Mouse (Mus musculus): ENCODE data around the gene Aagab. TPM values are rescaled to one million over a fixed set of nuclear protein-coding genes. Genes with fewer than 3 reads are reported as not detected.

Aagab gene
- polyA plus RNA-seq (2012; rRNA removed), result 7.5 and 8.1 TPM in 2 replicates

GRCm38 (mm10) chr9:63602043-63602939 is at the start of gene Aagab, which contains the start of gene Iqch:
Gene Aagab (plus strand): TSS chr9:63602660.
Gene Iqch (minus strand): TSS chr9:63602493.

Other genes with a start within 250 kb of the Aagab start
- gene Map2k5, start 224.8 kb upstream of the Aagab start, polyA plus RNA-seq (2012; rRNA removed), result 5.2 and 5.9 TPM in 2 replicates
- 10.1 and 12.0 TPM in 2 replicates for gene 2300009A05Rik, start 203.4 kb upstream of the Aagab start, polyA plus RNA-seq (2012; rRNA removed)
- 0.01 TPM in 1 of 2 replicates, not detected in the other for gene Iqch, start 167 bp upstream of the Aagab start, polyA plus RNA-seq (2012; rRNA removed)
- 3.1 and 3.5 TPM in 2 replicates for gene Smad3, start 155.3 kb downstream of the Aagab start, polyA plus RNA-seq (2012; rRNA removed)

Data from liver, embryonic 14 days (tissue).